Mouse (Mus musculus) liver, embryonic 14.5 days (tissue): ENCODE results near the gene Mapk8ip2.

Source experiments
- CTCF ChIP-seq: IDR thresholded peaks from 2 replicates; pipeline ENCODE4 v1.5.1; 2016; ENCODE audit warnings: antibody characterized with exemption, low read depth, control low read depth
- EP300 ChIP-seq: IDR thresholded peaks from 2 replicates; pipeline ENCODE4 v1.6.1; 2016; ENCODE audit warnings: antibody characterized with exemption, low read depth

GRCm38 (mm10) chr15:89499784-89500220 is 46.1 kb downstream of the Mapk8ip2 start:
- TF ChIP-seq CTCF = no peak
- no peak for TF ChIP-seq EP300
